Mouse (Mus musculus): Measurements from ENCODE around the gene Fignl1.

DNA sequence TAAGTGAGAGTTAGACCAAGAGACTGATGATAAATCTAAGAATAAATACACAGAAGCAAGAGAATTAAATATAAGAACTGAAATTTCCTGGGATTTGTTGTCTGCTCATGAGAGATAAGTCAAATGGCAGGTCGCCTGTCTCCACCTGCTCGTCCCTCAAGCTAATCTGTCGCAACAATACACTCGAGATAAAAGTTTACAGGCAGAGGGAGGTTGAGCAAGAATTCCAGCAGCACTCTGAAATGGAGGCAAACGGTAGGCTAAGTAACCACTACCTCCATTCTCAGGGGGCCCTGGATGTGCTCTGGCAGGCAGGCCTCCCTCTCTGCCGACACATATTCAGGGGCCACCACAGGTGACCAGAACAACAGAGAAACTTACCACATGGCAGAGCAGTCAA, 26.6 kb upstream of the Fignl1 start:
- TF ChIP-seq CTCF (IDR thresholded peaks at IDR 0.05) (no peak), EP300 (IDR thresholded peaks at IDR 0.05; ENCODE audit: insufficient read depth, low read depth, low read length) (no peak), POLR2A (IDR thresholded peaks at IDR 0.05; ENCODE audit: insufficient read depth, low read depth, low read length) (no peak)
